Mouse (Mus musculus): ENCODE results near the gene Dennd1c.

Gene Dennd1c

DNA sequence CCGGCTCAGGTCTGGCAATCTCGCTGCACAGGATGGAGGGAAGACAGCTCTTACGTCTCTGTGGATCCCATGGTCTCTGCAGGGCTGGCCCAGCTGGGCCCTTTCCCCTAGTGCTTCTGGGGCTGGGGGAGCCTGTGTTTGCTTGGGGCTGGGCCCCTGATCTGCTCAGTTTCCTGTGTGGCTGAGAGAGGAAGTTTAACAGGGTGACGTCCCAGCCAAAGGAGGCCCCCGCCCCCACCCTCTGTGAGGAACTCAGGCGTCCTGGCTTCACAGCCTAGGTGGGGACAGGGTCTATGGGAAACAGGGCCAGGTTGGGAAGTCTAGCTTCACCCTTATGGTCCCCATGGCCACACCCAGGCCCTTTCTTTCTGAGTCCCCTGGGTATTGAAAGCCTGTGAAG lies at the start of gene Dennd1c:
TSS of gene Dennd1c (minus strand) at position 179 of the 400 bp plus-strand sequence.
- peak; percentile 49 for DNase-seq

DNA sequence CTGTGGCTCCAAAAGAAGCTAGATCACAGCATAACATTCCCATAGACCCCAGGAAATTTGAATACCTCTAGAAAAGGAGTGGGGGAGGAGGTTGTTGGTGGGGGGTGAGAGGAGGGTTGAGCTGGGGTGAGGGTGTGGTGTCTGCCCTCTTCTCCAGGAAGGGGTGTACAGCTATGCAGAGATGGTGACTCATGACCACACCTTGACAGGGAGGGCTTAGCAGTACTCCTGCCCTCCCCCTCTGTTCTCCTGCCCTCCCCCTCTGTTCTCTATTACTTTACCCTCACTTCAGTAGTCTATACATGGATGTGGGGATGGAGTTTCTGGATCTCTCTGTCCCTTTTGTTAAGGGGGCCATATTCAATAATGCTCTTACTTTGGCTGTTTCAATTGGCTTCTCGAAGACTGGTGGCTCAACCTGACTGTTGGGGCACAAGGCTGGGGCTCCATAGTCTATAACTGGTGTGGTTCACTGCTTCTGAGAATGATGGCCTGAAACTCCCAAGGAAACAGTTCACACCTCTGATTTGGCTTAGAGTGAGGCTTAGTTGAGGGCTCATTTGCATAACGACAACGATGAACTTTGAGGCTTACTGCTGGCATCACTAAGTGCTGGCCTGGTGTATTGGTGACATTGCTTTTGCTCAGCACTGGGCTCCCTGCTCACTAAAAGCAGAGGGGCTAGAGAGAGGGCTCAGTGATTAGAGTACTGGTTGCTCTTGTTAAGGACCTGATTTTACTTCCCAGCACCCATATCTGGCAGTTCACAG lies 47.7 kb upstream of the Dennd1c start:
- no peak for DNase-seq

DNA sequence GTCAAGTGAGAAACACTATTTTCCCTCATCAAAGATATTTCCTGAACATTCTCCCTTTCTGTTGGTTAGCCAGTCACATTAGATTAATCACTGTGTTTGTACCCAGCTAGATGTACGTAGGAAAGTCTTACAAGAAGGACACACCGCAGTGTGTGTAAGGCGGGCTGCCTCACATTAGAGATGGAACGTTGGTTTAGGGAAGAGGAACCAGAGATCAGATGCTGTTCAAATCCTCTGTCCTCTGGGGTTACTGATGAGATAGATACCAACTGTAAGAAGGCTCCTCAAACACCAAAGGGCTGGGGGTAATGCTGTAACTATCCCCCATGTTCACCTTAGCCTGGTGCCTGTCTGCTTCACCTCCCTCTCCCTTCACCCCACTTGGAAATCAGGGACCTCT lies 46.5 kb upstream of the Dennd1c start:
- no peak for DNase-seq

DNA sequence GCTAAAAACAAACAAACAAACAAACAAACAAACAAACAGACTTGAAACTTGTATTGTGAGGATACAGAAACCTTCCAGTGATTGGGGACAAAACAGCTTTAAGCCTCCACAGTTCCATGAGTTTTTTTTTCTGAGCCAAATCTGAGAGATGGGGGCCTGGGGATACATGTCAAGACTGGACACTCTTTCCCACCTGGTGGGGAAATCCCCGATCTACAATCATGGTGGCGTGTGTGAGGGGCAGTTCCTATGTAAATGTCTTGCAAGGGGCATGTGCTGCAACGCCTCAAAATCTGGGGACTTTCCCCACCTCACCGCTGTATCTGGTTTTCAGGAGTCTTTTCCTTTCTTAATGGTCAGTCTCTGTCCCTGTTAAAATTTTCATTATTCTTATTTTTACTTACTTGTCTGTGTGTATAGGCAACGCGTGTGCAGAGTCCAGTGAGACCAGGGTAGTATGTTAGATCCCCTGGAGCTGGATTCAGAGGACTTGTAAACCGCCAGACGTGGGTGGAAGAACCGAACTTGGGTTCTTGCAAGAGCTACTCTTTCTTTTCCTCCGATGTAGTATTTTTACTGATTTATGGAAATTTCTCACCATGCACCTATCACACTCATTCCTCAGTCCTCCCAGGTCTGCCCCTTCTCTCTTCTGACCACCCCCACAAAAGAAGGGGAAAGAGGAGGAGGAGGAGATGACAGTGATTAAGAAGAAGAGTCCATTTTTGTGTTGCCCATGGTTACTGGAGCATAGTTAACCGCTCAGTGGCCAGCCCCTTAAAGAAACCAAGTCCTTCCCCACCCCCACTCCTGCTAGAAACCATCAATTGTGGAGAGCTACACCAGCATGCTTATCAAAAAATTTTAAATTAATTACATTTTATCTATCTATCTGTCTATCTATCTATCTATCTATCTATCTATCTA lies 45.1 kb upstream of the Dennd1c start:
- DNase-seq = no peak

DNA sequence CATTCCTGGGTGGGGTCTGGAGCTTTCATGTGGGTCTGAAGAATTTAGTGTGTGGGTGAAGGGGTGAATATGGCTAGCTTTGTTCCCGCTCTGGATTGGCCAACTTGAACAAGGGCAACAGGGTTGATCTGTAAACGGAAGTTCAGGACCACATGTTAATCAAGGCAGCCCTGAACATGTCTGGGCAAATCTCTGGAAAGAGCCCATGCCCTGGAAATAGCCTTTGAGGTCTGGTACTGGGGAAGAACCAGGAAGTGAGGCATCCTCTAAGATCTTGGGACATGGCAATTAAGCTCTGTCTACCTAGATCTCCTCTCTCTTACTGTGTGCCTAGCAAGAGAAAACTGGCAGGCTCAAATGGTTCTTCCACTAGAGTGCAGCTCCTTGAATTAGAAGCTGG lies 43.5 kb upstream of the Dennd1c start:
- no peak for DNase-seq

DNA sequence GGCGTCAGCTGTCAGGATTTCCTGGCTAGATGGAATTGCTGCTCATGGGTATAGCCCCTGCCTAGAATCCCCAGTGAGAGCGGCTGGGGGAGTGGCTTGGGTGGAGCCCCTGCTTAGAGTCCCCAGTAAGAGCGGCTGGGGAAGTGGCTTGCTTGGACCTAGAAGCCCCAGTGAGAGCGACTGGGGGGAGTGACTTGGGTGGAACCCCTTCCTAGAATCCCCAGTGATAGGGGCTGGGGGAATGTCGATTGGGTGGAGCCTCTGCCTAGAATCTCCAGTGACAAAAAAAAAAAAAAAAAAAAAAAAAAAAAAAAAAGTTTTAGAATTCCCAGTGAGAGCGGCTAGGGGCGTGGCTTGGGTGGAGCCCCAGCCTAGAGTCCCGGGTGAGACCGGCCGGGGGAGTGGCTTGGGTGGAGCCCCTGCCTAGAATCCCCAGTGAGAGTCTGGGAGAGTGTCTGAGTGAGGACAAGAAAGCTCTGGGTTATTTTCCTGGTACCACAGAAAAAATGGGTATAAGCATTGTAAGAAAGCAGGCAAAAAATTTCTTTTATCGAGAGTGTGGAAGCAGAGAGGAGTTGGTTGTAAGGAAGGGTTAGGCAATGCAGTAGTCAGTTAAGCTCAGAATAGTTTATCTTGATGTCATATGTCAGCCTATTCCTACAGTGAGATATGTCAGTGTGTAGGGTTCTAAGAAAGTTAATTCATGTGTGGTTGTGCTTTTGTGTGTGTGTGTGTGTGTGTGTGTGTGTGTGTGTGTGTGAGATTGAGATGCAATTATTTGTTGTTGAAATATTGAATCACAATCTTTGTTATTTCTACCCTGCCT lies 40.4 kb upstream of the Dennd1c start:
- peak; percentile 47 for DNase-seq

DNA sequence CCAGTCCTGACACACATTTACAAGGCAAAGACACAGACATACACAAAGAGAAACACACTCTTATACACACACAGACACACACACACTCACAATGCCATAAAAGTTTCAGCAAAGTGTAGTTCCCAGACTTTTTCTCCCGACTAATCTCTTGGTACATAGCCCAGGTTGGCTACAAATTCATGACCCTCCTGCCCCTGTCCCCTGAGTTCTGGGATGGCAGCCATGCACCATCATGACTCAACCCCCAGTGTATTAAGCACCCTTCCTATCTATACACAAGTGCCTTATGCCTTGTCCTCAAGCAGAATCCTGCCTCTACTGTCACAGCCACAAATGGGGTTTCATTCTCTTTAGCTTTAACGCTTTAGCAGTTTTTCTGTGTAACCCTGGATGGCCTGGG lies 38.5 kb upstream of the Dennd1c start:
- no peak for DNase-seq

DNA sequence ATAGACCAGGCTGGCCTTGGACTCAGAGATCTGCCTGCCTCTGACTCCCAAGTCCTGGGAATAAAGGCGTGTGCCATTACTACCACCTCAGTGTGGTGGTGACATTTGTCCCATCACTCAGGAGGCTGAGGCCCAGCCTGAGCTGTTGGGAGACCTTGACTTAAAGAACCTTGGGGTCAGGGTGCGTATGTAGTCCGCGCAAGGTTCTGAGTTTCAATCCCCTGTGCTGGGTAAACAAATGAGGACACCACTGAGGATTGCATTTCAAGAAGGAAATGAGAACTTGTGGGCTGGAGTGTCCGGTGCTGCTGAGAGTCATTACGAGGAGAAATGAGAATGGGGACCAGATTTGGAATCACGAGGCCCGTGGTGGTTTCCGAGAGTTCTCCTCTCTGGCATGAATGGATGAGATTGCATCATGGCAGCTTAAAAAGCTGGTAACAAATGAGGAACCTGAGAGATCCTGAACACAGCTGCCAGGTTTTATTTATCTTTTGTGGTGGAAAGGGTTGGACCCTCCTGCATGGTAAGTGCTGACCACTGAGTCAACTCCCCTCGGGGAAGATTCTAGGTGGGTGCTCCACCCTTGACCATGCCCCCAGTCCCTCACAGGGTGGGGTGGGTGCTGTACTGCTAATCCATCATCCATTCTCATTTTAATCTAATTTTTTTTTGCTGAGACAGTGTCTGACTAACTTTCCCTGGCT lies 34.6 kb upstream of the Dennd1c start:
- peak; percentile 76 for DNase-seq

DNA sequence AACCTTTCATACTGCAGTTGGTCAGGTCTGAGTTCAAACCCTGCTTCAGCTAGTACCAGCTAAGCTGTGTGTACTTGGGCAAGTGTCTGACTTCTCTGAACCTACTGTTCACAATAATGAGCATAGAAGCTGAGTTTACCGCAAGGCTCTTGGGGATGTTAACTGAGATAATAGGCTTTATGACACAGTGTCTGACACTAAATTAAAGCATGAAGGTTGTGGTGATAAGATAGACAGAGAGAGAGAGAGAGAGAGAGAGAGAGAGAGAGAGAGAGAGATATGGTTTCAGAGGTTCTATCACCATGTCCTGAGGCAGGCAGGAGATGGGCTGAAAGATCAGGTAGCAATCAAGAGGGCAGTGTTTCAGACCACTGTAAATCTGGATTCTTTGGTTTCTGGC lies 31.7 kb upstream of the Dennd1c start:
- DNase-seq = no peak

DNA sequence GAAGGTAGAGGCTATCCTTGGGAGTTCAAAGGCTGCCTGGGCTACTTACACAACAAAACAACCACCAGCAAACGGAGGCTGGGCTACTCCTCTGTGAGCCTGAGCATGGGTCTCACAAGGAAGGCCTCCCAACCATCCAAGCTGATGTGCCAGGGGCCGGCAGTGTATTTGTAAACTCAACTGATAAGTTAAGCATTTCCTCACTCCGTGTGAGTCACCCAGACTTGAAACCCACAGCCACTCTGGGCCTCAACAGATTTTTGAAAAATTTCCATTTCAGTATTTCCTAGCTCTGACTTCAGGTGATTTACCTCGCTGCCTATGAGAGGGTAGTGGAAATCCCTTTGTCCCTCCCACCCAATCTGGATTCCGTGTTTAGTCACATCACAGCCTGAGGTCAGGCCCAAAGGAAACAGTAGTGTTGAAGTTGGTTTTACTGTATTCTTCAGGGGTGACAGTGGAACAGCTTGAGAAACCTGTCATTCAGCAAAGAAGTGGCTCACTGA lies 30.4 kb upstream of the Dennd1c start:
- no peak for DNase-seq

DNA sequence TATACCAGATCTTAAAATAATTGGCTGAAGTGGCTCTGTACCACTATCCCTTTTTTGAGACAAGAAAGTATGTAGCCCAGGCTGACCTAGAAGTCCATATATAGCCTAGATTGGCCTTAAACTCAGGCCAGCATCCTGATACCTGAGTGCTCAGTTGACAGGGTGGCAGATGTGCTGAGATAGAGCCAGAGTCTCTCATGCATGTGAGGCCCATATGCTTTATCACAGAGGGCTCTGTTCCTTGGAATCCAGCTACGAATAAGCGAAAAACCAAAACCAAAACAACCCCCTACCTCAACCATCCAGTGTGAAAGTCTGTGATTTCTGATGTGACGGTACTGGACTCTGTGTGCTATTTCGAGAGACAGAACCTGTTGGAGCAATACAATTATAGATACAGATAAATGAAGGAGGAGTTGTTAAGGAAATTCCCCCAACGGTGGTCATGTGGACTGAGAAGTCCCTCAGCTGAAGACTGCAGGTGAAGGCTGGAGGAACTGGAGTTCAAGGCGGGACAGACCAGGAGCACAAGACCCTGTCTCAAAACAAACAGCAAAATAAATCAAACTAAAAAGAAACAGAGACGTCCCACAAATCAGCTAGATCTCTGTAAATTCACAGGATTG lies 29.8 kb upstream of the Dennd1c start:
- DNase-seq = no peak

DNA sequence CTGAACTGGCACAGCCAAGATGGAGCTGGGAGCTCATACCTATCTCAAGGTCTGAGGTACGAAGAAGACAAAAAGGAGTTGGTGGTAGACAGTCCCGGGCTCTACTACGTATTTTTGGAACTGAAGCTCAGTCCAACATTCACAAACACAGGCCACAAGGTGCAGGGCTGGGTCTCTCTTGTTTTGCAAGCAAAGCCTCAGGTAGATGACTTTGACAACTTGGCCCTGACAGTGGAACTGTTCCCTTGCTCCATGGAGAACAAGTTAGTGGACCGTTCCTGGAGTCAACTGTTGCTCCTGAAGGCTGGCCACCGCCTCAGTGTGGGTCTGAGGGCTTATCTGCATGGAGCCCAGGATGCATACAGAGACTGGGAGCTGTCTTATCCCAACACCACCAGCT lies 28.8 kb upstream of the Dennd1c start:
- no peak for DNase-seq

DNA sequence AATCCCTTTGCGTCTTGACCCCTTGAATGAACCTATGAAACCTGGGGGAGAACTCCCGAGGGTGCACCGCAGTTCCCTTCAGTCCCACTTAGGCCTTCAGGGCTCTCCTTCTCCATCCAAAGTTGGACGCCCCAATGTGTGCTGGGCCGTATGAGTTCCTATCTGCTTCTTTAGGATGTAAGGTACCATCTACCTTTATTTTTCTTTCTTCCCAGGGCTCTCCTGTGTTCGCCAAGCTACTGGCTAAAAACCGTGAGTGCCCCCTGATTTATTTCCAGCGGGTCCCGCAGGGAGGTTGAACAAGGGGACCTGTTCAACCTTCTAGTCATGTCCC lies 27.7 kb upstream of the Dennd1c start:
- DNase-seq = no peak

DNA sequence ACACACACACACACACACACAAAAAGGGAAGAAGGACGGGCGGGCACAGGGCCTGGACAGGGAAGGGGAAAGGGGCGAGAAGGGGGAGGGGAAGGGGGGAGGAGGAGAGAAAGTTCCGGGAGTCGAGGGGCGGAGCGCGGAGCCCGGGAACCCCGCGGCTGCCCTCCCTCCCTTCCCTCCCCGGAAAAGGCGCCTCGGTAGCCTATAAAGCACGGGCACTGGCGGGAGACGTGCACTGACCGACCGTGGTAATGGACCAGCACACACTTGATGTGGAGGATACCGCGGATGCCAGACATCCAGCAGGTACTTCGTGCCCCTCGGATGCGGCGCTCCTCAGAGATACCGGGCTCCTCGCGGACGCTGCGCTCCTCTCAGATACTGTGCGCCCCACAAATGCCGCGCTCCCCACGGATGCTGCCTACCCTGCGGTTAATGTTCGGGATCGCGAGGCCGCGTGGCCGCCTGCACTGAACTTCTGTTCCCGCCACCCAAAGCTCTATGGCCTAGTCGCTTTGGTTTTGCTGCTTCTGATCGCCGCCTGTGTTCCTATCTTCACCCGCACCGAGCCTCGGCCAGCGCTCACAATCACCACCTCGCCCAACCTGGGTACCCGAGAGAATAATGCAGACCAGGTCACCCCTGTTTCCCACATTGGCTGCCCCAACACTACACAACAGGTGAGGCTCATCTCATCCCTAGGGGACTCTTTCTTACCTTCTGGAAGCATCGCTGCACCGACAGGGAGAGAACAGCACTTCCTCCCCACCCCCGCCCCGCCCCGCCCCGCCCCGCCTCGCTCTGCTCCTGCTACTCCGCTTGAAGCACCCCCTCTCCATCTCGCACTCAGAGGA lies 27.1 kb upstream of the Dennd1c start, which contains the start of gene Tnfsf9:
TSS of gene Tnfsf9 (plus strand) at position 145 of the 854 bp plus-strand sequence.
- DNase-seq = peak; percentile 28

DNA sequence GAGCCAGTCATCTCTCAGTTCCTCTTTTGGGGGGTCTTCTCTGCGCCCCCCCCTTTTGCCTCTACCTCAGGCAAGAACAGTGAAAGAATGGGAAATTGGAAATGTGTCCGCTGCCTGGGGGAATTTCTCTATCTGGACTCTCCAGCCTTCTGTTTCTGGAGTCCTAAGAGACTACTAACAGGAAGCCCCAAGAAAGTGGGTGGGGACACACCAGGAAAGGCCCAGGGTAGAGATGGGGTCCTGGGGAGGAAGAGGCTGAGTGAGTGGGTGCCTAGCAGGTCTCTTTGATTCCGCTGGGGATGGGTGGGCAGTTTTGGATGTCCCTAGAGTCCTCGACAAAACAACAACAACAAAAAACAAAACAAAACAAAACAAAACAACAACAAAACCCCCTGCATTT lies 26.2 kb upstream of the Dennd1c start:
- DNase-seq = no peak

DNA sequence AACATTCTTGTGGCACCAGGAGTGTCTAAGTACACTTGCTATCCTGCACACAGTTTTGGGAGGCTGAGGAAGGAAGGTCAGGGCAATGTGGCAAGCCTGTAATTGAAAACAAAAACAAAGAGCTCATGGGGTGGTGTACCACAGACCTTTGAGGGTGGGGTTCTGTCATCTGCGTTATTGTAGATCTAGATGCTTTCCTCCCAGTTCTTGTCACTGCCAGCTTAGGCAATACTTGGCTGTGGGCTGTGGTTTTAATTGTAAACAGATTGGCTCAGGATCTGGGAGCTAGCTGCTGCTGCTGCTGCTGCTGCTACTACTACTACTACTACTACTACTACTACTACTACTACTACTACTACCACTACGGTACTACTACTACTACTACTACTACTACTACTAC lies 24.0 kb upstream of the Dennd1c start:
- DNase-seq = no peak

DNA sequence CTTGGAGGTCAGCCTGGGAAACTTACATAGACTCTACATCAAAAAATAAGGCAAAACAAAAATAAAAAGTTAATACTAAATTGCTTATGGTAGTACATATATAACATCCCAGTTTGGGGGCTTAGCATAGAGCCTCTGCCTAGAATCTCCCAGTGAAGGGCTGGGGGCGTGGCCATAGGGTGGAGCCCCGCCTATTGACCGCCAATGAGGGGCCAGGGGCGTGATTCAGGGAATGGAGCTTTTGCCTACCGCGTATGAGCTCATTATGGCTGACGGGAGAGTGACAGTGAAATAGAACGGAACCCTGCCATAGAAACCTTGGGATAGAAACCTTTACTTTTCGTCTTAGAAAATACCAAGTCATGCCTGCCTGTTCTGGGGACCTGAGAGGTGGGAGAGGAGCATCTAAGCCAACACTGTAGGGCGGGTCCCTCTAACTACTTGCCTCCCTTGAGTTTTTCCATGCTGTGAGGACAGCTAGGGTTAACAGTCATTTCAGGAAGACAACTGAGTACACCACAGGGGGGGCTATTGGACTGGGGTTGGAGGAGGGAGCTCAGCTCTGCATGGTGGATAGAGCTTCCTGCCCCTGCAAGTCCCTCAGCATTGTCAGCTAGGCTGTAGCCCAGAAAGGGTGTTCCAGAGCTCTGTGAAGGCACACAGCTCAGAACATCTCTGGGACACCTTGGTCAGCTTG lies 21.5 kb upstream of the Dennd1c start:
- no peak for DNase-seq

DNA sequence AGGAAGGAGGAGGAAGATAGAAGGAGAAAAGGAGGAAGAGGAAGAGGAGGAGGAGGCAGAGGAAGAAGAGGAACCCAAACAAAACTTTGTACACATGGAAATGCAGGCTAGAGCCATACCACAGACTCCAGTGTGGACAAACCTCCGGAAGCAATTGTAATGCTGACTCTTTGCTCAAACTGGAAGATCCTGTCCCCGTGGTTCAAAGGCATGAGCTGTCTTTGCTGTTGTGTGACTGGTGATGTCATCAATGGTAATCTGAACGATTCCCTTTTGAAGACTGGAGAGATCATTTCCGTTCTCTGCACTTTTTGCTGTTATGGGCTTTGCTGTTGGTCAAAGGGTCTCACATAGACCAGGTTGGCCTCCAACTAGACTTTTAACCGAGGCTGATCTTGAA lies 20.0 kb upstream of the Dennd1c start:
- no peak for DNase-seq

DNA sequence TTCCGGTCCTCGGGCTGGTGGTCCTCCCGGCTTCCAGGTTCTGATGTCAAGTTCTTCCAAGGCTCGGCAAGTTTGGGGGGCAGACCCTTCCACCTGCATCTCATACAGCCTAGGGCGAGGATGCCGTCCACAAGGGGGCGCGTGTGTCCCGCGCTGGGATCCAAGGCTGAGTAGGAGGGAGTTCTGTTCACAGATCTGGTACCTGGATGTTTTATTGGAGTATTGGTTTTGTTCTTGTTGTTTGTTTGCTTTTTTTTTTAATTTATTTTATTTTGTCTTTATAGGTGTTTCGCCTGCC lies 18.3 kb upstream of the Dennd1c start:
- DNase-seq = peak; percentile 92

DNA sequence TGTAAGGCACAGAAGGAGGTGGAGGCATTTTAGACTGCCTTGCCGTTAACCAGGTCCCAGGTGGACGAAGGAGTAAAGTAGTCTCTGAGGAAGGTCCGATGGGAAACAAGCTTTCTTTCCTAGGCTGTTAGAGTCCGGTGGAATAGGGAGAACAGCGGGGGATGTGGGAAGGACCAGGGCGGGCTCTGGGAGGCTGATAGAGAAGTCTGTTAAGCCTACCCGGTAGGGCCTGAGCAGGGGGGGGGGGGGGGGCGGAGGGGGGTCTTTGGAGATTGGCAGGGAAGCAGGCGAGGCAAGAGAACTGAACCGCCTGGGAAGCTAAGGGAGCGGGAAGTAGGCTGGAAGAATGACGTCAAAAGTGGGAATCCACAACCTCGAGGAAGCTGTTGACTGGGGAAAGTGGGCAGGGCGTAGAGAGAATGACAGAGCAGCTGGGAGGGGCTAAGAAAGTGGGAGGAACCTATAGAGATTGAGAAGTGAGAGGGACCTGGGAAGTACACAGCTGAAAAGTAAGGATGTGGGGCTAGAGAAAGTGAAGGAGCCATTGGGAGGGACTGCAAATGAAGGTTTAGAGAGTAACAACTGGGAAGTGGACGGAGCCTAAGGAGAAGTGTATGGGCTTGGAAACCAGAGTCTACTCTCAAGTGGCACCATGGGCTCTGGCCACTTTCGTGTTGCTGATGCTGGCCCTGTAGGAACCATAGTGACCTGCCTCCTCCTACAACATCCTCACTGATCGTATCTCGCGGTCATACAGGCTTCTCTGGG lies 17.7 kb upstream of the Dennd1c start:
- DNase-seq = peak; percentile 92

Measured in lung, postnatal 36 days (tissue).